Mouse (Mus musculus): ENCODE results near the gene Gm20388. TPM values are rescaled to one million over a fixed set of nuclear protein-coding genes. Genes with fewer than 3 reads are reported as not detected.

Gene Gm20388
- polyA plus RNA-seq, 1 experiment, result not detected

- Histone ChIP-seq H3K27ac (ENCODE audit: insufficient read depth, low read depth, low read length) (no peak overlapping the region), H3K4me1 (ENCODE audit: control insufficient read depth, insufficient read depth, low read length) (peaks cover 31% of the 10 kb centered on the region), H3K4me3 (ENCODE audit: insufficient read depth, low read depth, low read length) (no peak overlapping the region)
- WGBS, result 72% methylated on average over 5 of the region's 5 CpGs
- TF ChIP-seq CTCF (IDR thresholded peaks at IDR 0.05; ENCODE audit: insufficient read depth, low read depth, low read length) (no peak), POLR2A (IDR thresholded peaks at IDR 0.05; ENCODE audit: insufficient read depth, low read depth, low read length) (no peak)
Observed at GRCm38 (mm10) chr8:122669370-122669769, 2758.7 kb downstream of the Gm20388 start.

GRCm38 (mm10) chr8:122670001-122670400, 2759.4 kb downstream of the Gm20388 start:
- Histone ChIP-seq H3K4me3 (ENCODE audit: insufficient read depth, low read depth, low read length) (no peak overlapping the region), H3K27ac (ENCODE audit: insufficient read depth, low read depth, low read length) (no peak overlapping the region), H3K4me1 (ENCODE audit: control insufficient read depth, insufficient read depth, low read length) (peaks cover 27% of the 10 kb centered on the region)
- 60% methylated on average over 11 of the region's 11 CpGs for WGBS
- TF ChIP-seq CTCF (IDR thresholded peaks at IDR 0.05; ENCODE audit: insufficient read depth, low read depth, low read length) (no peak), POLR2A (IDR thresholded peaks at IDR 0.05; ENCODE audit: insufficient read depth, low read depth, low read length) (no peak)

DNA sequence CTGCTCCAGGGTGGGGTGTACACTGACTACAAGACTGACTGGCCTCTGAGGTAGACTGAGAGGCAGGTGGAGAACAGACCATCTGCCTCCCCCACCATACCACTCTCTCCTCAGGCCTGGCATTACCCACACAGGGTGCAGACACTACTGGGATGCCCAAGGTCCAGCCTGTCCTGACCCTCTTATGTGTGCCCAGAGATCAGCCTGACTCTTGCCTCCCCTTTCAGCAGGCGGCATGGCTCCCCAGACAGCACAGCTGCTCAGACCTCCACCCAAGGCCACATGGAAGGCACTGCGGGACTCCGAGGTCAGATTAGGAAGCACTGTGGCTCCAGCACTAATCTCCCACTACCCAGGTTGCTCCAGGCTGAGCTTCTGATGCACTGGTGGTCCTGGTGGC, 2760.1 kb downstream of the Gm20388 start:
- H3K27ac ChIP-seq (ENCODE audit: insufficient read depth, low read depth, low read length), result no peak overlapping the region
- WGBS, result 65% methylated on average over 3 of the region's 3 CpGs
- H3K4me1 ChIP-seq (ENCODE audit: control insufficient read depth, insufficient read depth, low read length), result peaks cover 28% of the 10 kb centered on the region
- TF ChIP-seq CTCF (IDR thresholded peaks at IDR 0.05; ENCODE audit: insufficient read depth, low read depth, low read length), result no peak
- TF ChIP-seq POLR2A (IDR thresholded peaks at IDR 0.05; ENCODE audit: insufficient read depth, low read depth, low read length), result no peak
- no peak overlapping the region for H3K4me3 ChIP-seq (ENCODE audit: insufficient read depth, low read depth, low read length)

GRCm38 (mm10) chr8:122671894-122672293, 2761.3 kb downstream of the Gm20388 start:
- no peak for TF ChIP-seq CTCF (IDR thresholded peaks at IDR 0.05; ENCODE audit: insufficient read depth, low read depth, low read length)
- TF ChIP-seq POLR2A (IDR thresholded peaks at IDR 0.05; ENCODE audit: insufficient read depth, low read depth, low read length), result no peak
- 84% methylated on average over 6 of the region's 6 CpGs for WGBS
- H3K27ac ChIP-seq (ENCODE audit: insufficient read depth, low read depth, low read length), result no peak overlapping the region
- no peak overlapping the region for H3K4me3 ChIP-seq (ENCODE audit: insufficient read depth, low read depth, low read length)
- H3K4me1 ChIP-seq (ENCODE audit: control insufficient read depth, insufficient read depth, low read length), result peaks cover 29% of the 10 kb centered on the region

DNA sequence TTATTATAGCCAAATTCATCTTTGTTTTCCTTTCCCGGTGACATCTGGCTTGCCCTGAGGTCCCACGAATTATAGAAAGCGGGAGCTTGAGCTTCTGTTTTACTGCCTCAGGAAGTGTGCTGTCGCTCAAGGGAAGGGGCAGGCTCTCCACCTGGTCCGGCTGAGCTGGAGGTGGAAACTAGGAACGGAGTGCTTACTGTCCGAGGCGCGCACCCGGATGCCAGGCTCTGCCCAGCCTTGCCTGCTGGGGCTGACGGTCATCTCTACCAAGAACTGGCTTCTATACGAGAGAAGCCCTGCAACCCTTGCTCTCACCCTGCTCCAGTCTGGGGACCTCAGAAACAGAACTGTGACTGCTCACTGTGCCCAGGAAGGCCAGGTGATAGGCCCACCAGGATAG, 2763.3 kb downstream of the Gm20388 start:
- TF ChIP-seq CTCF (IDR thresholded peaks at IDR 0.05; ENCODE audit: insufficient read depth, low read depth, low read length), result no peak
- TF ChIP-seq POLR2A (IDR thresholded peaks at IDR 0.05; ENCODE audit: insufficient read depth, low read depth, low read length), result no peak
- WGBS, result 89% methylated on average over 12 of the region's 12 CpGs

DNA sequence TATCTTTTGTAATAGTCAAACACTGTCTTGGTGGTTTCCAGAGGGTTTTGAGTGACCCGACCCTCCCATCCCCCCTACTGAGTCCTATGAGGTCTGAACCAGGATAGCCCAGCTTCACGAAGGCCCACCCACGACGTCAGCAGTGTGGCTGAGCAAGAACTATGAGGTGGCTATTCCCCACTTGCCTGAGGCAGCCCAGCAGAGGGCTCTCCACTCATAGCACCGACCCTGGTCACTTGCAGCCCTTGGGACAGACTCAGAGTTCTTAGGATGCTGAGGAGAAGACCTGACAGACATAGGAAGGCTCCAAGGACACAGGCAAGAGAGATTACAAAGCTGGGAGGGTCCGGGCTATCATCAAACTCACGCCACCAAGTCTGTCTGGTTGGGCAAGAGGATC, 2764.4 kb downstream of the Gm20388 start:
- H3K4me1 ChIP-seq (ENCODE audit: control insufficient read depth, insufficient read depth, low read length), result peaks cover 37% of the 10 kb centered on the region
- no peak overlapping the region for H3K4me3 ChIP-seq (ENCODE audit: insufficient read depth, low read depth, low read length)
- WGBS, result 42% methylated on average over 7 of the region's 7 CpGs
- H3K27ac ChIP-seq (ENCODE audit: insufficient read depth, low read depth, low read length), result no peak overlapping the region
- TF ChIP-seq POLR2A (IDR thresholded peaks at IDR 0.05; ENCODE audit: insufficient read depth, low read depth, low read length) (no peak), CTCF (IDR thresholded peaks at IDR 0.05; ENCODE audit: insufficient read depth, low read depth, low read length) (no peak)

More for the DNA sequence above, 2763.3 kb downstream of the Gm20388 start:
- Histone ChIP-seq H3K4me3 (ENCODE audit: insufficient read depth, low read depth, low read length) (no peak overlapping the region), H3K4me1 (ENCODE audit: control insufficient read depth, insufficient read depth, low read length) (peaks cover 36% of the 10 kb centered on the region), H3K27ac (ENCODE audit: insufficient read depth, low read depth, low read length) (no peak overlapping the region)

- TF ChIP-seq CTCF (IDR thresholded peaks at IDR 0.05; ENCODE audit: insufficient read depth, low read depth, low read length) (no peak), POLR2A (IDR thresholded peaks at IDR 0.05; ENCODE audit: insufficient read depth, low read depth, low read length) (no peak)
- WGBS, result 57% methylated on average over 17 of the region's 17 CpGs
Observed at GRCm38 (mm10) chr8:122675596-122676420, 2765.2 kb downstream of the Gm20388 start.

GRCm38 (mm10) chr8:122676621-122677480, 2766.2 kb downstream of the Gm20388 start:
- peak overlapping the region; percentile 84 for H3K4me3 ChIP-seq (ENCODE audit: insufficient read depth, low read depth, low read length)
- 16% methylated on average over 16 of the region's 16 CpGs for WGBS
- H3K27ac ChIP-seq (ENCODE audit: insufficient read depth, low read depth, low read length), result peak overlapping the region; percentile 16
- no peak for TF ChIP-seq CTCF (IDR thresholded peaks at IDR 0.05; ENCODE audit: insufficient read depth, low read depth, low read length)
- no peak for TF ChIP-seq POLR2A (IDR thresholded peaks at IDR 0.05; ENCODE audit: insufficient read depth, low read depth, low read length)
- H3K4me1 ChIP-seq (ENCODE audit: control insufficient read depth, insufficient read depth, low read length), result peaks cover 37% of the 10 kb centered on the region

More at GRCm38 (mm10) chr8:122675596-122676420, 2765.2 kb downstream of the Gm20388 start:
- 0 out of 2 replicates have a peak overlapping the region, but pooled peaks have one; percentile 84 for H3K4me3 ChIP-seq (ENCODE audit: insufficient read depth, low read depth, low read length)
- no peak overlapping the region for H3K27ac ChIP-seq (ENCODE audit: insufficient read depth, low read depth, low read length)
- H3K4me1 ChIP-seq (ENCODE audit: control insufficient read depth, insufficient read depth, low read length), result peaks cover 37% of the 10 kb centered on the region

Data from olfactory bulb, adult 2 months (tissue).